Mouse (Mus musculus) bone marrow macrophage, adult 2 months (primary cell): ENCODE measurements around the gene Tiam1. TPM values are rescaled to one million over a fixed set of nuclear protein-coding genes. Genes with fewer than 3 reads are reported as not detected.

ENCODE experiments used
- H3K27ac ChIP-seq: 2 replicates; pipeline ENCODE4 v1.5.1; 2012; ENCODE audit warnings: low read depth, low read length; ENCODE audit not compliant: insufficient read depth
- H3K4me1 ChIP-seq: 2 replicates; pipeline ENCODE4 v1.6.1; 2012; ENCODE audit warnings: low read length; ENCODE audit not compliant: control insufficient read depth, insufficient read depth
- H3K4me3 ChIP-seq: 2 replicates; pipeline ENCODE4 v1.5.1; 2012; ENCODE audit warnings: mild to moderate bottlenecking, low read length, moderate library complexity; ENCODE audit not compliant: insufficient read depth
- CTCF ChIP-seq: IDR thresholded peaks from 2 replicates; pipeline ENCODE4 v1.5.1; 2012; ENCODE audit warnings: low read depth, mild to moderate bottlenecking, low read length, moderate library complexity
- POLR2A ChIP-seq: IDR thresholded peaks from 2 replicates; pipeline ENCODE4 v1.6.1; 2012; ENCODE audit warnings: mild to moderate bottlenecking, low read depth, low read length, borderline replicate concordance
- polyA plus RNA-seq: library from polyadenylated mRNA; stranded (reverse); fragments of >200 nt; gene quantifications from 2 replicates; pipeline ENCODE4 v1.2.4, GENCODE M21; 2012; ENCODE audit not compliant: missing spikeins, insufficient read depth, insufficient read length

Gene Tiam1
- polyA plus RNA-seq, 1 experiment: 21.4 TPM

DNA sequence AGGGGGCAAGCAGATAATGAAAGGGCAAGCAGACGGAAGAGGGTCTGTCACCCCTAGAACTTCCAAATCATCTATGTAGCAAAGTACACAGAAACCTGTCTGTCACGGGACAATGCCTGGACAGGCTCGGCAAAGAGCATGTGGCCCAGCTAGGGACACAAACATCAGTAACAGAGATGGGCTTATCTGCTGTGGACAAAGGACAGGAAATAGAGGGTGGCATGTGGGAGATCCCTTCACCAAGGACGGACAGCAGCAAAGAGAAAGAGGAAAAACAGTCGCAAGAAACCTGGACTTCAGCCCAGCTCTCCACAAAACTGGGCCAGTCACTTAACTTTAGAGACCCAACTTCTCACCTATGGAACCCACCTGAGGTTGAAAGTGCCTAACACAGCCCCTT, 47.6 kb downstream of the Tiam1 start:
- no peak overlapping the region for H3K4me3 ChIP-seq
- H3K4me1 ChIP-seq: no peaks in the 10 kb centered on the region
- no peak for TF ChIP-seq POLR2A
- TF ChIP-seq CTCF: no peak
- no peak overlapping the region for H3K27ac ChIP-seq

GRCm38 (mm10) chr16:90093015-90093414, 50.6 kb downstream of the Tiam1 start:
- TF ChIP-seq POLR2A (no peak), CTCF (no peak)
- Histone ChIP-seq H3K4me3 (no peak overlapping the region), H3K4me1 (no peaks in the 10 kb centered on the region), H3K27ac (no peak overlapping the region)

- H3K27ac ChIP-seq: no peak overlapping the region
- TF ChIP-seq POLR2A (no peak), CTCF (no peak)
- H3K4me1 ChIP-seq: no peaks in the 10 kb centered on the region
- no peak overlapping the region for H3K4me3 ChIP-seq
Measured at GRCm38 (mm10) chr16:90091906-90092305, 51.7 kb downstream of the Tiam1 start.

DNA sequence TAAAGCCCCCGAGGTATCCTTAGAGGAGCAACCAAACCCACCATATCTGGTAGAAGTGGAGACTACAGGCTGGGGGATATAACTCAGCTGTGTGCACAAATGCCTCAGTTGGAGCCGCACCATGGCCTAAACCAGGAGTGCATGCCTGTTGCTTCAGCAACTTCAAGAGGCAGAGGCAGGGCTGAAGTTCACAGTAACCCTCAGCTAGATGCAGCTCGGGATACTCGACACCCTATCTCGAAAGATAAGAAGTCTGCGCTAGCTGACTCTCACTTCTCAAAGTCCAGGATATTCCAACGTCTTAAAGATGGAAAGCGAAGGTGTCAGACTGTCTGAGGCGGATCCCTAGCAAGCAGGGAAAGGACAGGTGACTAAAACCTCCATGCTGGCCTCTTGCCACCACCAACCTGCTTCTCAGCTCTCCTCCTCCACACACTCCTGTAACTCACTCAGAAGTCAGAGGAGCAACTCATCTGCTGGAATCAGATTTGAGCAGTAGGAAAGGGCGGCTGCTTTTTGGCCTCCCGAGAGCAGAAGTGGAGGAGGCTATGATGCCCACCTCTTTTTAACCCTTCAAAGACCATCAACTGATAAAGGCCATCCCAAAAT, 52.4 kb downstream of the Tiam1 start:
- no peak overlapping the region for H3K27ac ChIP-seq
- no peak overlapping the region for H3K4me3 ChIP-seq
- TF ChIP-seq POLR2A (no peak), CTCF (no peak)
- H3K4me1 ChIP-seq: no peaks in the 10 kb centered on the region

DNA sequence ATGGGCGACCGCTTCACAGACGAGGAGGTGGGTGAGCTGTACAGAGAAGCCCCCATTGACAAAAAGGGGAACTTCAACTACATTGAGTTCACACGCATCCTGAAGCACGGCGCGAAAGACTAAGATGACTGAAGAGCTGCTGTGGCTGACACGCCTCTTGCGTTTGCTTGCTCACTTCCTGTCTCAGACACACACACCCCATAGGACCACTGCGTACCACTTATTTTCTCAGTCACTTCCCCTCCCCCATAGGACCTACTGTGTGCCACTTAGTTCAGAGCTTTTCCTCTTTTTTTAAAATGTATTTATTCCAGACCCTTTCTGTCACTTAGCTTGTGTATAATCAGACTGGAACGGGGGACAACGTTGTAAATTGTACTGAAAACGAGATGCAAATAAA, 53.2 kb downstream of the Tiam1 start:
- no peak for TF ChIP-seq POLR2A
- TF ChIP-seq CTCF: no peak
- Histone ChIP-seq H3K4me3 (no peak overlapping the region), H3K4me1 (no peaks in the 10 kb centered on the region), H3K27ac (no peak overlapping the region)

GRCm38 (mm10) chr16:90087256-90087655, 56.3 kb downstream of the Tiam1 start:
- no peak for TF ChIP-seq CTCF
- no peak for TF ChIP-seq POLR2A
- H3K4me3 ChIP-seq: no peak overlapping the region
- no peak overlapping the region for H3K27ac ChIP-seq
- H3K4me1 ChIP-seq: no peaks in the 10 kb centered on the region

GRCm38 (mm10) chr16:90086111-90086510, 57.5 kb downstream of the Tiam1 start:
- H3K4me3 ChIP-seq: no peak overlapping the region
- TF ChIP-seq CTCF (no peak), POLR2A (no peak)
- no peaks in the 10 kb centered on the region for H3K4me1 ChIP-seq
- no peak overlapping the region for H3K27ac ChIP-seq

- no peak overlapping the region for H3K4me3 ChIP-seq
- H3K27ac ChIP-seq: no peak overlapping the region
- TF ChIP-seq POLR2A (no peak), CTCF (no peak)
- H3K4me1 ChIP-seq: no peaks in the 10 kb centered on the region
Measured at GRCm38 (mm10) chr16:90085580-90085979, 58.0 kb downstream of the Tiam1 start.

DNA sequence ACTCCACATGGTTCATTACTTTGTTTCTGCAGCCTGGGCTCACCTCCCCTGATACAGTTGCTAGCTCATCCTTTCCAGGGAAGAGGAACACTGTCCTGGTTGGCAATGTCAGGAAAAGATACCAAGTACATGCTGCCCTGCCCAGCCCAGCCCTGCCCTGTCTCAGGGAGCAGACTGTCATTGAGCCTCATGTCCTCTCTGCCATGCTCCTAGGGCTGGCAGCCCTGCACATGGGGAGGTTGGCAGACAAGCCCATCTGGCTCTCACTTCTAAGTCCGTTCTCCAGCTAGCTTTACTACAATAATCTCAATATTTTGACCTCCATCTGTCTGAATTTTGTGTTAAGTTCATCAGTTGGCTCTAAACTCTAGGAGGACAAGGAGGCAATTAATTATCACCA, 62.4 kb downstream of the Tiam1 start:
- no peaks in the 10 kb centered on the region for H3K4me1 ChIP-seq
- no peak overlapping the region for H3K27ac ChIP-seq
- no peak overlapping the region for H3K4me3 ChIP-seq
- TF ChIP-seq POLR2A (no peak), CTCF (no peak)

DNA sequence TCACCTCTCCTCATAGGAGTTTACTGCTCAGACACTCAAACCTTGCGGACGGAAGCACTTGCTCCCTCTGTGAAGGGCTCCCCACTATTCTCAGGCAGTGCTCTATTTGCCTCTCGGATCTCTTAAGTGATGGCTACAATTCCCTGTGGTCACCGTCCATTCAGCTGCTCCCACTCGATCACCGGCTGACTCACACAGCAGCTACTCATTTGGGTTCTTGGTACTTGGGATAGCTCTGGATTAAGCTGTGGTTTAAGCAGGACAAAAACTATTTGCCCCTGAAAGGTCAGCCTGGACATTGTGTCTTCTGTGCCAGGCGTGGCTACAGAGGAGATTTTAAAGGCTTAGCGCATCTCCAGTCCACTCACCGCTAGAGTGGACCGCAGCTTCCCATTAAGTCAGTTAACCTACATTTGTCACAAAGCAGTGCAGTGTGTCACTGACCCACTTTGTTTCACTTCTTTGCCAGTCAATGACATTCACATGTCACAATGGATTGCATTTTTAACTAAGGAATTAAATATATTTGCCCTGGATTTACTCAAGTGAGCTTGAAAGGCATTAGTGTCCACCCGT, 64.7 kb downstream of the Tiam1 start:
- H3K4me1 ChIP-seq: no peaks in the 10 kb centered on the region
- TF ChIP-seq POLR2A (no peak), CTCF (no peak)
- no peak overlapping the region for H3K4me3 ChIP-seq
- no peak overlapping the region for H3K27ac ChIP-seq
